Mouse (Mus musculus) small intestine, adult 2 months (tissue): ENCODE results near the gene Nop10. TPM values are rescaled to one million over a fixed set of nuclear protein-coding genes. Genes with fewer than 3 reads are reported as not detected.
"Not testable (repeated sequence)": the region's sequence is repeated elsewhere in the genome, so short reads cannot be mapped to it uniquely, and the experiment has no call there.

ENCODE experiments used
- H3K27ac ChIP-seq: fragments of 200-500 bp; 2 replicates; pipeline ENCODE4 v1.5.1; 2012; ENCODE audit warnings: low read depth, low read length, control low read depth, inconsistent platforms; ENCODE audit not compliant: insufficient read depth
- H3K27me3 ChIP-seq: fragments of 200-500 bp; 2 replicates; pipeline ENCODE4 v1.6.1; 2012; ENCODE audit warnings: mild to moderate bottlenecking, moderate library complexity, low read length, inconsistent platforms; ENCODE audit not compliant: control insufficient read depth, insufficient read depth
- H3K36me3 ChIP-seq: fragments of 200-500 bp; 2 replicates; pipeline ENCODE4 v1.6.1; 2012; ENCODE audit warnings: mild to moderate bottlenecking, low read length, control low read depth, inconsistent platforms; ENCODE audit not compliant: control insufficient read depth, insufficient read depth
- H3K4me1 ChIP-seq: fragments of 200-500 bp; 2 replicates; pipeline ENCODE4 v1.6.1; 2012; ENCODE audit warnings: low read length, inconsistent platforms, mixed read lengths; ENCODE audit not compliant: control insufficient read depth, insufficient read depth, insufficient read length
- H3K4me3 ChIP-seq: fragments of 200-500 bp; 2 replicates; pipeline ENCODE4 v1.5.1; 2012; ENCODE audit warnings: low read depth, mild to moderate bottlenecking, control low read depth, inconsistent platforms, low read length, moderate library complexity
- CTCF ChIP-seq: fragments of 200-500 bp; IDR thresholded peaks from 2 replicates; pipeline ENCODE4 v1.5.1; 2012; ENCODE audit warnings: low read depth, mild to moderate bottlenecking, control low read depth, inconsistent platforms, low read length, moderate library complexity, mixed read lengths; ENCODE audit not compliant: insufficient replicate concordance, insufficient read length; ENCODE audit errors: extremely low read depth
- POLR2A ChIP-seq: fragments of 200-500 bp; IDR thresholded peaks from 2 replicates; pipeline ENCODE4 v1.6.1; 2012; ENCODE audit warnings: low read depth, mild to moderate bottlenecking, control low read depth, inconsistent platforms, low read length, moderate library complexity
- WGBS: fragments of 180-500 bp; shearing (Covaris S2); methylation state at CpG from one replicate; pipeline ENCODE4 v1.1.7; 2018; 5-methylcytosine and 5-hydroxymethylcytosine counted together
- polyA plus RNA-seq: library from polyadenylated mRNA; depleted of rRNA; stranded (reverse); fragments of >200 nt; gene quantifications from 2 replicates; pipeline ENCODE4 v1.2.3, GENCODE M21; 2012

Gene Nop10
- polyA plus RNA-seq, 1 experiment: 20.3 TPM

- H3K27ac ChIP-seq: no peak overlapping the region
- no peaks in the 10 kb centered on the region for H3K27me3 ChIP-seq
- H3K4me1 ChIP-seq: peaks cover 3% of the 10 kb centered on the region
- no peak overlapping the region for H3K4me3 ChIP-seq
- TF ChIP-seq CTCF (no peak), POLR2A (no peak)
- no peaks in the 10 kb centered on the region for H3K36me3 ChIP-seq
- WGBS: 88% methylated on average over 1 of the region's 1 CpGs
Observed at GRCm38 (mm10) chr2:112282846-112283245, 21.1 kb downstream of the Nop10 start.

- Histone ChIP-seq H3K4me1 (peaks cover 4% of the 10 kb centered on the region), H3K36me3 (no peaks in the 10 kb centered on the region), H3K27me3 (no peaks in the 10 kb centered on the region), H3K27ac (peak overlapping the region; percentile 59), H3K4me3 (peak overlapping the region; percentile 67)
- no peak for TF ChIP-seq CTCF
- peak; percentile 78 for TF ChIP-seq POLR2A
- 4% methylated on average over 21 of the region's 21 CpGs for WGBS
Observed at GRCm38 (mm10) chr2:112284363-112285030, 22.8 kb downstream of the Nop10 start.

- Histone ChIP-seq H3K36me3 (no peaks in the 10 kb centered on the region), H3K27me3 (no peaks in the 10 kb centered on the region), H3K27ac (no peak overlapping the region; the same call in 1 of the 2 replicates), H3K4me1 (peaks cover 4% of the 10 kb centered on the region), H3K4me3 (no peak overlapping the region)
- TF ChIP-seq POLR2A (no peak), CTCF (no peak)
- WGBS: 18% methylated on average over 6 of the region's 6 CpGs
Observed at GRCm38 (mm10) chr2:112285031-112285390, 23.3 kb downstream of the Nop10 start.

GRCm38 (mm10) chr2:112286062-112286461, 24.3 kb downstream of the Nop10 start:
- not testable (repeated sequence) for H3K4me1 ChIP-seq, H3K27me3 ChIP-seq, H3K27ac ChIP-seq, H3K36me3 ChIP-seq, H3K4me3 ChIP-seq
- WGBS: 95% methylated on average over 1 of the region's 1 CpGs

- Histone ChIP-seq H3K4me3 (no peak overlapping the region), H3K27ac (peak overlapping the region; percentile 75), H3K27me3 (no peaks in the 10 kb centered on the region), H3K4me1 (peaks cover 7% of the 10 kb centered on the region), H3K36me3 (no peaks in the 10 kb centered on the region)
- 21% methylated on average over 4 of the region's 4 CpGs for WGBS
- TF ChIP-seq CTCF (no peak), POLR2A (no peak)
Observed at GRCm38 (mm10) chr2:112287059-112287458, 25.3 kb downstream of the Nop10 start.

GRCm38 (mm10) chr2:112289507-112289906, 27.8 kb downstream of the Nop10 start:
- Histone ChIP-seq H3K27ac (peak overlapping the region; percentile 61), H3K27me3 (no peaks in the 10 kb centered on the region), H3K4me1 (peaks cover 5% of the 10 kb centered on the region), H3K4me3 (no peak overlapping the region), H3K36me3 (peaks cover 4% of the 10 kb centered on the region; the same call in 1 of the 2 replicates)
- 39% methylated on average over 3 of the region's 3 CpGs for WGBS
- TF ChIP-seq POLR2A: no peak

GRCm38 (mm10) chr2:112292823-112293222, 31.1 kb downstream of the Nop10 start:
- TF ChIP-seq POLR2A: no peak
- H3K36me3 ChIP-seq: peaks cover 8% of the 10 kb centered on the region
- no peak overlapping the region for H3K4me3 ChIP-seq
- no peaks in the 10 kb centered on the region for H3K27me3 ChIP-seq
- WGBS: 85% methylated on average over 2 of the region's 2 CpGs
- H3K4me1 ChIP-seq: peaks cover 9% of the 10 kb centered on the region
- no peak overlapping the region for H3K27ac ChIP-seq

GRCm38 (mm10) chr2:112296211-112296610, 34.5 kb downstream of the Nop10 start:
- Histone ChIP-seq H3K36me3 (peaks cover 8% of the 10 kb centered on the region), H3K4me1 (peaks cover 10% of the 10 kb centered on the region; the same call in 1 of the 2 replicates), H3K27me3 (no peaks in the 10 kb centered on the region), H3K4me3 (no peak overlapping the region), H3K27ac (no peak overlapping the region)
- TF ChIP-seq CTCF: no peak
- no peak for TF ChIP-seq POLR2A
- WGBS: 58% methylated on average over 3 of the region's 3 CpGs
